1 mouse cellular context compared by ENCODE assay signal in genomic region chr19:7382903-7383865, GRCm38 (mm10).
TF ChIP-seq lines count a peak whose summit lies in the region.

Gene Spindoc, minus strand, starts transcription at chr19:7382994.

TF ChIP-seq in MEL, 35 proteins besides CTCF, POLR2A, EP300 and RAD21 (continued from another document):
- TF ChIP-seq NRF1 (IDR thresholded peaks at IDR 0.05; ENCODE audit: insufficient read depth, low read depth, low read length, poor library complexity, severe bottlenecking) = no peak
- TF ChIP-seq GATA1 (IDR thresholded peaks at IDR 0.05; ENCODE audit: low read depth, low read length) = no peak
- no peak for TF ChIP-seq MAFK (IDR thresholded peaks at IDR 0.05; ENCODE audit: borderline replicate concordance, low read depth, low read length)
- no peak for TF ChIP-seq KAT2A (conservative IDR thresholded peaks at IDR 0.05; ENCODE audit: low read depth, low read length)
